Mouse (Mus musculus) urinary bladder, adult 2 months (tissue): Measurements from ENCODE around the gene Mtmr14. TPM values are rescaled to one million over a fixed set of nuclear protein-coding genes. Genes with fewer than 3 reads are reported as not detected.

Experiments
- DNase-seq: peaks from one replicate; pipeline ENCODE4 v3.0.0; 2022; ENCODE audit warnings: low spot score
- polyA plus RNA-seq: library from polyadenylated mRNA; depleted of rRNA; stranded (reverse); fragments of >200 nt; gene quantifications from 2 replicates; pipeline ENCODE4 v1.2.3, GENCODE M21; 2012

Gene Mtmr14
- polyA plus RNA-seq, 1 experiment = 26.5 TPM

DNA sequence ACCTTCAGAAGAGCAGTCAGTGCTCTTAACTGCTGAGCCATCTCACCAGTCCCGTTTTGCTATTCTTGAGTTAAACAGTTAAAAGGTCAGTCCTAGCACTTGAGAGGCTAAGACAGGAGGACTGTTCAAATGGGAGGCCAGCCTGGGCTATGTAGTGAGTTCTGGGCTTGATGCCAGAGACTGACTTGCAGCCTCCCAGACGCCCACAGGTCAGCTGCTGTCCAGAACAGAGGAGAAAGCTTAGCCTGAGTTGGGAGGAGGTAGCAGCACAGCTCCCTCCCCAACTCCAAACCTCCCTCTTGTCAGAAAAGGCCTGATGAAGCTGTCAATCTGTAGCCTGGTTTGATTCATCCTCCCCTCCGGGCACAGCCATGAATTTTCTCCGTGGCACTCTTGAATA, 39.2 kb downstream of the Mtmr14 start:
- DNase-seq = no peak

- DNase-seq = no peak
These were observed 44.0 kb downstream of the Mtmr14 start for GRCm38 (mm10) chr6:113281676-113282075.

- DNase-seq = no peak
These were observed 44.6 kb downstream of the Mtmr14 start, which contains the start of gene Cpne9 for GRCm38 (mm10) chr6:113282101-113282802. Gene Cpne9, plus strand, starts transcription at chr6:113282307.

DNA sequence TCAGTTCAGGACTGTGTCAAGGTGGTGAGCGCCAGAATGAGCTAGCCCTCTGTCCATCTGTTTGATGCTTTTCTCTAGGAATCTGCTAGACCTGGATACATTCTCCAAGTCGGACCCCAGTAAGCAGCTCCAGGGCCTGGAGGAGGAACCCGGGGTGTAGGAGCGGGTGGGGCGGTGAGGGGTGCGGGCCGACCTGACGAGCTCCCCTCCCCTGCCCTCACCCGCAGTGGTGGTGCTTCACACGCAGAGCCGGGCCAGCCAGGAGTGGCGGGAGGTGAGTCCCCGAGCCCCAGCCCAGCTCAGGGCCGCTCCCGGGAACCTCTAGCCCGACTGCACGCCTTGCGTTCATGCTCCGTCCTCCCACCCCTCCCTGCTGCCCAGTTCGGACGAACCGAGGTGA, 45.3 kb downstream of the Mtmr14 start:
- no peak for DNase-seq

- no peak for DNase-seq
These were observed 45.9 kb downstream of the Mtmr14 start for GRCm38 (mm10) chr6:113283500-113283899.

- DNase-seq = no peak
These were observed 47.3 kb downstream of the Mtmr14 start for GRCm38 (mm10) chr6:113284931-113285330.

GRCm38 (mm10) chr6:113286316-113286715, 48.7 kb downstream of the Mtmr14 start:
- DNase-seq = no peak

GRCm38 (mm10) chr6:113287236-113287635, 49.6 kb downstream of the Mtmr14 start:
- DNase-seq = no peak

GRCm38 (mm10) chr6:113289346-113289745, 51.7 kb downstream of the Mtmr14 start:
- DNase-seq = no peak

- no peak for DNase-seq
These were observed 52.7 kb downstream of the Mtmr14 start for GRCm38 (mm10) chr6:113290346-113290745.

DNA sequence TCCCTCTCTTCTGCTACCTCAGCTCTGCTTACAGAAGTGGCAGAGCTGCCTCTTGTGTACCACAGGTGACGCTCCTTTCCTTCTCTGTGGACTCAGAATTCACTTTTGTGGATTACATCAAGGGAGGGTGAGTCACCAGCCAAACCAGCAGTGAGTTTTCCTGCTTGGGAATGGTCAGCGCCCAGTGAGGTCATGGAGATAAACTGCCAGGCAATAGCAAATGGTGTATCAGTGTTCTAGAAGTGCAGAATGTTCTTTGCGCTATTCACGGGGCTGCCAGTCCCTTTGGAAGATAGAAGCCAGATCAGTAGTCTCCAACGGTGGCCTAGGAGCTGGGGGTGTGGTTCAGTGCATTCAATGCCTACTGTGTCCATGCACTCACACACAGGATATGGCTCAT, 55.3 kb downstream of the Mtmr14 start:
- DNase-seq = no peak

GRCm38 (mm10) chr6:113296046-113296445, 58.4 kb downstream of the Mtmr14 start:
- DNase-seq = no peak

- no peak for DNase-seq
These were observed 59.0 kb downstream of the Mtmr14 start for GRCm38 (mm10) chr6:113296639-113297038.

DNA sequence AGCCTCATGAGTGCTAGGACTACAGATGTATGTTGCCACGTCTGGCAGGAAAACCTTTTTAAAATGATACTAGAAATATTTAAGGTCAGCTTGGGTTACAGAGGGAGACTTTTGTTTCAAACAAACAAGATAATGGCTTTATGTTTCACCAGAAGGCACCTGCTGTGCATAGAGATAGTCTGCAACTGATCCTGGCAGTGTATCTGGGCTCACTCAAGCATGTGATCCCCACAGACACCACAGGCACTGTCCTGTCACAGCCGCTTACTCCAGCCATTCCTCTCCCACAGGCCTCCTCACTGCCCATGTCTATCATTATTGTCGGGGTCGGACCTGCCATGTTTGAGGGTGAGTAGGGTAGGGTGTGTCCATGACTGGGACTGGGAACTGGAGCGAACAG, 63.7 kb downstream of the Mtmr14 start:
- no peak for DNase-seq

GRCm38 (mm10) chr6:113302258-113302657, 64.6 kb downstream of the Mtmr14 start:
- DNase-seq = no peak

DNA sequence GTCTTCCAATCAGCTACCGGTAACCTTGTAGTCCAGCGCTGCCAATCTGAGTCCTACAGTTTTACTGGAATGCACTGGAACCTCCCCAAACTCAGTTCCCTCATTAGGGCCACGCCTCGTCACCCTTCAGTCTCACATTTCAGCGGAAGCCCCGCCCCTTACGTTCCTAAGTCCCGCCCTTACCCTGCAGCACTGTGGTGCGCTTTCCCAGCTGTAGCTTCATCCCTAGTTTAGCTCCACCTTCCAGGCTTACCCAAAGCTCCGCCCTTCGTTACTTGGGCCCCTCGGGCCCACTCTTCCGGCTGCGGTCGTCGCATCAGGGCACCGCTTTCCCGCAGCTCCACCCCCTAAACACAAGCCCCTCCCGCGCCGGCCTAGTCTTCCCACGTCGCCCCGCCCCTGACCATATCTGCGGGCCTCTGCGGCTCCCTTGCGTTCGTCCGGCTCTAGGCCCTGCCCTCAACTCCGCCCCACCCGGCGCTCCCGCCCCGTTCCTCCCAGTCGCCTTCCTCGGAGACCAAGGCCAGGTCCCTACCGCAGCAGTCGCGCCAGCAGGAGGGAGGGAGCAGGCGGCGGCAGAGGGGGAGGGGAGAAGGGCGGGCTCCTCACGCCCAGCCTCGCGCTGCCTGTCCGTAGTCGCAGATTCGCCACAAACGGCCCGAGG, 68.8 kb downstream of the Mtmr14 start:
- peak; percentile 98 for DNase-seq

DNA sequence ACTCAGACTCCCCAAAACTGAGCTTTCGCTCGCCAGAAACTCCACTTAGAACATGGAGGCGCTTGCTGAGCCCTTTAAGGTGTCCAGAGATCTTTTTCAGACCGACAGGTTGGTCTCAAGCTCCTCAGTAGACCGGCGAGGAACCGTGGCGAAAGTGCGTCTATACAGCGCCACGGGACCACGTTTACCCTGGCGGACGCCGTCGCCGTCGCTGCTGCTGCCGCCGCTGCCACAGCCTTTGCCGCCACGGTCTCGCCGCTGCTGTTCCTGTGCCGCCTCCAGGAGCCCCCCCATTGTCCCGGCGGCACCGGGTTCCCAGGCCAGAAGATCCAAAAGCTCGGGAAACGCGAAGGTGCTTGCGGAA, 69.3 kb downstream of the Mtmr14 start, which contains the start of gene Brpf1:
TSS of gene Brpf1 (plus strand) at position 152 of the 364 bp plus-strand sequence.
- DNase-seq = no peak

- no peak for DNase-seq
These were observed 70.0 kb downstream of the Mtmr14 start for GRCm38 (mm10) chr6:113307481-113308121.

DNA sequence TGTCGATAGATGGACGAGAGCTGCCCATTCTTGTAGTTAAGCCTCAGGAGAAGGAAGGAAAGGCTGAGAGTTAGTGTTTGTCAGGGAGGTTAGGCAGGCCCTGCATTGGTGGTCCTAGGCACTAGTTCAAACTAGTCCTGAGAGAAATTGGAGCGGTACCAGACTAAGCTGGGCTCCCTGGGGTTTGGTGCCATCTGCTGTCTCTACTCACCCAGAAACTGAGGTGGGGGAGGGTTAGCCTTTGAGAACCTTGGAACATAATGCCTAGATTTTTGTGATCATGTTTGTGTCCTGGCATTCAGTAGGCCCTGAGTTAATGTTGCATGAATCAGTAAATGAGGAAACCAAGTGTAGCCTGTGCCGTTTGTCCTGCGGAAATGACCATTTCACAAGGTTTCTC, 70.5 kb downstream of the Mtmr14 start:
- no peak for DNase-seq

GRCm38 (mm10) chr6:113315972-113316371, 78.3 kb downstream of the Mtmr14 start:
- no peak for DNase-seq

DNA sequence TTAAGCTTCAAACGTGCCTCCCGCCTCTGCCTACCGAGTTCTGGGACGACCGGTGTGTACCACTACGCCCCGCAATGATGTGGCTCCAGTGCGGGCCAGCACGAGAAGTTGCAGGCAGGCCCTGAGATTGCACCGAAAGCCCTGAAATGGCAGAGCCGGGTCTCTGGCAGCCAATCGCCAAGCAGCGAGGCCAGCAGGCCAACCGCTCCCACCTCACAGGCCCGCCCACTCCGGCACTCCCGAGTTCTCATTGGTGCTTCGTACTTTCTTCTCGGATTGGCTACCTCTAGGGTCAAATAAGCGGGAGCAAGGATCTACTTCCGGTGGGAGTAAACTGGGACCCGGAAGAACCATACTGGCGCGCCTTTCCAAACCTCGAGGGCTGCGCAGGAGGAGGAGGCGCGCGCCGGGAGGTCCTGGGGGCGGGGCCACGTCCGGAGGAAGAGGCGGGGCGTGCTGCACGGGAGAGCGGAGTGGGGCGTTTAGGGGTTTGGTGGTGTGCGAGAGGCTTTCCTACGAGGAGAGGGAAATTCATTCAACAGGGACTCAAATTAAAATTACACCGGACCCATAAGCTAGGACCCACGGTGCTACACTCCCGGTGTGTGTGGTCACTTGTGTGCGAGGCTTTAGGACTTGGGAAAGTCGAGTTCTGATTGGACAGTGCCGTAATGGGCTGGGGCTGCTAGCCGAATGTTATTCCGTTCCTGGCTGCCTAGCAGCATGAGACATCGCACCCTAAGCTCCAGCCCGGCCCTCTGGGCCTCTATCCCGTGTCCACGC, 89.1 kb downstream of the Mtmr14 start, which contains the start of gene Ogg1:
TSS of gene Ogg1 (plus strand) at position 440 of the 783 bp plus-strand sequence.
- DNase-seq = peak; percentile 85

- no peak for DNase-seq
These were observed 91.8 kb downstream of the Mtmr14 start for GRCm38 (mm10) chr6:113329396-113329795.
